Mouse (Mus musculus) megakaryocyte, embryonic 14.5 days (primary cell): Measurements from ENCODE around the gene Cd300lf. TPM values are rescaled to one million over a fixed set of nuclear protein-coding genes. Genes with fewer than 3 reads are reported as not detected.

Source experiments
- H3K27me3 ChIP-seq: replicated peaks from 2 replicates; pipeline ENCODE3; 2012; ENCODE audit warnings: inconsistent platforms
- H3K36me3 ChIP-seq: replicated peaks from 2 replicates; pipeline ENCODE3; 2012; ENCODE audit warnings: low read length, inconsistent platforms, mixed read lengths
- H3K4me1 ChIP-seq: 2 replicates; pipeline ENCODE4 v1.6.1; 2012; ENCODE audit warnings: inconsistent platforms
- H3K4me3 ChIP-seq: replicated peaks from 2 replicates; pipeline ENCODE3; 2012; ENCODE audit warnings: moderate library complexity, mild to moderate bottlenecking, inconsistent platforms
- H3K9me3 ChIP-seq: 2 replicates; pipeline ENCODE4 v1.6.1; 2012; ENCODE audit warnings: inconsistent platforms
- FLI1 ChIP-seq: IDR thresholded peaks from 2 replicates; pipeline ENCODE4 v1.6.1; 2012; ENCODE audit warnings: low read length, inconsistent platforms, mixed read lengths
- GATA1 ChIP-seq: IDR thresholded peaks from 3 replicates; pipeline ENCODE4 v1.6.1; 2012; ENCODE audit warnings: mixed read lengths, low read length, inconsistent platforms, borderline replicate concordance
- polyA plus RNA-seq: library from polyadenylated mRNA; stranded (reverse); fragments of >175 nt; gene quantifications from 2 replicates; pipeline ENCODE4 v1.2.3, GENCODE M21; 2012; ENCODE audit warnings: low replicate concordance; ENCODE audit not compliant: insufficient read depth

The Cd300lf gene
- polyA plus RNA-seq, 1 experiment = 3.4 TPM

- Histone ChIP-seq H3K36me3 (no peaks in the 10 kb centered on the region), H3K4me3 (peak overlapping the region; percentile 77), H3K4me1 (peaks cover 10% of the 10 kb centered on the region; the same call in 1 of the 2 replicates), H3K9me3 (0 out of 2 replicates have a peak, but pooled peaks cover 5% of the 10 kb centered on the region), H3K27me3 (peaks cover 36% of the 10 kb centered on the region)
- TF ChIP-seq GATA1 = no peak
Measured at GRCm38 (mm10) chr11:115106638-115107037, 27.2 kb downstream of the Cd300lf start.

- TF ChIP-seq FLI1 = no peak
- no peak for TF ChIP-seq GATA1
- Histone ChIP-seq H3K9me3 (0 out of 2 replicates have a peak, but pooled peaks cover 3% of the 10 kb centered on the region), H3K4me1 (peaks cover 10% of the 10 kb centered on the region; the same call in 1 of the 2 replicates)
Measured at GRCm38 (mm10) chr11:115104769-115105563, 28.8 kb downstream of the Cd300lf start.

GRCm38 (mm10) chr11:115103470-115104413 is 30.1 kb downstream of the Cd300lf start:
- H3K27me3 ChIP-seq = peaks cover 48% of the 10 kb centered on the region
- TF ChIP-seq FLI1 (no peak), GATA1 (no peak)
- peaks cover 10% of the 10 kb centered on the region; the same call in 1 of the 2 replicates for H3K4me1 ChIP-seq
- H3K9me3 ChIP-seq = 0 out of 2 replicates have a peak, but pooled peaks cover 3% of the 10 kb centered on the region
- no peaks in the 10 kb centered on the region for H3K36me3 ChIP-seq
- no peak overlapping the region for H3K4me3 ChIP-seq

More at GRCm38 (mm10) chr11:115104769-115105563, 28.8 kb downstream of the Cd300lf start:
- Histone ChIP-seq H3K4me3 (no peak overlapping the region), H3K36me3 (no peaks in the 10 kb centered on the region), H3K27me3 (peaks cover 43% of the 10 kb centered on the region)

GRCm38 (mm10) chr11:115102116-115102515 is 31.7 kb downstream of the Cd300lf start:
- H3K9me3 ChIP-seq = 0 out of 2 replicates have a peak, but pooled peaks cover 3% of the 10 kb centered on the region
- no peak for TF ChIP-seq GATA1
- no peak for TF ChIP-seq FLI1
- no peaks in the 10 kb centered on the region for H3K36me3 ChIP-seq
- H3K4me3 ChIP-seq = no peak overlapping the region
- H3K27me3 ChIP-seq = peaks cover 44% of the 10 kb centered on the region
- peaks cover 9% of the 10 kb centered on the region; the same call in 1 of the 2 replicates for H3K4me1 ChIP-seq

- H3K9me3 ChIP-seq = 0 out of 2 replicates have a peak, but pooled peaks cover 3% of the 10 kb centered on the region
- H3K4me1 ChIP-seq = peaks cover 6% of the 10 kb centered on the region; the same call in 1 of the 2 replicates
- peaks cover 43% of the 10 kb centered on the region for H3K27me3 ChIP-seq
- no peaks in the 10 kb centered on the region for H3K36me3 ChIP-seq
- TF ChIP-seq GATA1 = no peak
- no peak for TF ChIP-seq FLI1
- H3K4me3 ChIP-seq = no peak overlapping the region
Measured at GRCm38 (mm10) chr11:115101615-115102051, 32.2 kb downstream of the Cd300lf start.

GRCm38 (mm10) chr11:115100741-115101140 is 33.1 kb downstream of the Cd300lf start:
- H3K27me3 ChIP-seq = peaks cover 45% of the 10 kb centered on the region
- H3K4me1 ChIP-seq = peaks cover 6% of the 10 kb centered on the region; the same call in 1 of the 2 replicates
- no peak overlapping the region for H3K4me3 ChIP-seq
- TF ChIP-seq FLI1 (no peak), GATA1 (no peak)
- H3K9me3 ChIP-seq = 0 out of 2 replicates have a peak, but pooled peaks cover 3% of the 10 kb centered on the region
- H3K36me3 ChIP-seq = no peaks in the 10 kb centered on the region

GRCm38 (mm10) chr11:115100032-115100621 is 33.7 kb downstream of the Cd300lf start:
- H3K27me3 ChIP-seq = peaks cover 47% of the 10 kb centered on the region
- TF ChIP-seq GATA1 = no peak
- no peak overlapping the region for H3K4me3 ChIP-seq

GRCm38 (mm10) chr11:115099241-115099840 is 34.5 kb downstream of the Cd300lf start:
- peaks cover 6% of the 10 kb centered on the region; the same call in 1 of the 2 replicates for H3K4me1 ChIP-seq
- no peaks in the 10 kb centered on the region for H3K36me3 ChIP-seq
- no peak for TF ChIP-seq GATA1
- TF ChIP-seq FLI1 = no peak

More at GRCm38 (mm10) chr11:115100032-115100621, 33.7 kb downstream of the Cd300lf start:
- Histone ChIP-seq H3K36me3 (no peaks in the 10 kb centered on the region), H3K9me3 (0 out of 2 replicates have a peak, but pooled peaks cover 3% of the 10 kb centered on the region), H3K4me1 (peaks cover 6% of the 10 kb centered on the region; the same call in 1 of the 2 replicates)

More at GRCm38 (mm10) chr11:115099241-115099840, 34.5 kb downstream of the Cd300lf start:
- H3K4me3 ChIP-seq = no peak overlapping the region
- peaks cover 7% of the 10 kb centered on the region; the same call in 1 of the 2 replicates for H3K9me3 ChIP-seq
- H3K27me3 ChIP-seq = peaks cover 48% of the 10 kb centered on the region
